Mouse (Mus musculus): Measurements from ENCODE around the gene Klhl28. TPM values are rescaled to one million over a fixed set of nuclear protein-coding genes. Genes with fewer than 3 reads are reported as not detected.

Gene Klhl28
- 1.3 and 2.9 TPM in 2 replicates for polyA plus RNA-seq (2012; ENCODE audit: low replicate concordance)

GRCm38 (mm10) chr12:64965124-64966026 lies at the start of gene Klhl28, which contains the start of gene Togaram1:
Gene Klhl28, minus strand, starts transcription at chr12:64965534.
Gene Togaram1, plus strand, starts transcription at chr12:64965804.

GRCm38 (mm10) chr12:64917578-64918471 lies 47.5 kb downstream of the Klhl28 start, which contains the start of gene Gm527:
Gene Gm527, plus strand, starts transcription at chr12:64917906.

Other genes with a start within 250 kb of the Klhl28 start
- gene Gm527, start 47.6 kb downstream of the Klhl28 start, polyA plus RNA-seq (2012; ENCODE audit: low replicate concordance): 1.1 and 2.3 TPM in 2 replicates
- 5.2 and 7.8 TPM in 2 replicates for gene Togaram1, start 270 bp upstream of the Klhl28 start, polyA plus RNA-seq (2012; ENCODE audit: low replicate concordance)
- 14.3 and 15.9 TPM in 2 replicates for gene Prpf39, start 70.8 kb upstream of the Klhl28 start, polyA plus RNA-seq (2012; ENCODE audit: low replicate concordance)
- gene Fkbp3, start 108.5 kb upstream of the Klhl28 start, polyA plus RNA-seq (2012; ENCODE audit: low replicate concordance): 19.3 and 135 TPM in 2 replicates
- 1.5 and 5.3 TPM in 2 replicates for gene Fancm, start 110.1 kb upstream of the Klhl28 start, polyA plus RNA-seq (2012; ENCODE audit: low replicate concordance)
- 2.0 and 2.1 TPM in 2 replicates for gene Mis18bp1, start 207.1 kb upstream of the Klhl28 start, polyA plus RNA-seq (2012; ENCODE audit: low replicate concordance)